ENCODE assay signal across 26 mouse cellular contexts in genomic region chr12:75924852-75925251, GRCm38 (mm10).
"Had no signal": no experiment of that assay in that cellular context is flagged by ENCODE, and none has a peak within 500 bp of the region (broad histone marks: within the 10 kb centered on the region; RNA-seq: fewer than 3 reads in every experiment).

No protein-coding gene starts in this region.

- H3K9ac ChIP-seq: embryonic facial prominence, embryonic 12.5 days; embryonic facial prominence, embryonic 13.5 days; embryonic facial prominence, embryonic 15.5 days; forebrain, embryonic 12.5 days; forebrain, embryonic 13.5 days; forebrain, embryonic 15.5 days; forebrain, postnatal 0 days had no signal

- H3K27me3 ChIP-seq: embryonic facial prominence, embryonic 12.5 days; embryonic facial prominence, embryonic 13.5 days; embryonic facial prominence, embryonic 15.5 days; forebrain, embryonic 12.5 days; forebrain, embryonic 13.5 days; forebrain, embryonic 15.5 days had no signal

- H3K4me2 ChIP-seq: embryonic facial prominence, embryonic 12.5 days; embryonic facial prominence, embryonic 13.5 days; embryonic facial prominence, embryonic 15.5 days; forebrain, embryonic 12.5 days; forebrain, embryonic 13.5 days; forebrain, embryonic 15.5 days had no signal

- H3K4me1 ChIP-seq: embryonic facial prominence, embryonic 10.5 days; embryonic facial prominence, embryonic 12.5 days; embryonic facial prominence, embryonic 13.5 days; embryonic facial prominence, embryonic 15.5 days; forebrain, embryonic 12.5 days; forebrain, embryonic 13.5 days; forebrain, embryonic 15.5 days had no signal

- H3K9me3 ChIP-seq: embryonic facial prominence, embryonic 10.5 days; embryonic facial prominence, embryonic 12.5 days; embryonic facial prominence, embryonic 13.5 days; embryonic facial prominence, embryonic 15.5 days; forebrain, embryonic 10.5 days; forebrain, embryonic 12.5 days; forebrain, embryonic 13.5 days; forebrain, embryonic 15.5 days; heart, embryonic 10.5 days had no signal

- H3K27ac ChIP-seq: embryonic facial prominence, embryonic 10.5 days; embryonic facial prominence, embryonic 12.5 days; embryonic facial prominence, embryonic 13.5 days; embryonic facial prominence, embryonic 15.5 days; forebrain, embryonic 10.5 days; forebrain, embryonic 12.5 days; forebrain, embryonic 13.5 days; forebrain, embryonic 15.5 days; gastrocnemius, adult 2 months; heart, adult 2 months; heart, embryonic 10.5 days had no signal

- DNase-seq: cerebellum, adult 8-10 months; cerebellum, adult 9-10 months; cerebellum, adult 9-11 months; cerebellum, postnatal 10 days; cerebellum, postnatal 14 days; cerebellum, postnatal 25 days; cerebellum, postnatal 36 days; embryo, embryonic 11 days; forebrain, postnatal 0 days; gastrocnemius, adult 2 months; gastrocnemius, postnatal 10 days; gastrocnemius, postnatal 14 days; gastrocnemius, postnatal 25 days; gastrocnemius, postnatal 36 days; heart, adult 18-20 months; heart, adult 2 months had no signal

- H3K4me3 ChIP-seq: embryonic facial prominence, embryonic 10.5 days; embryonic facial prominence, embryonic 12.5 days; embryonic facial prominence, embryonic 13.5 days; embryonic facial prominence, embryonic 15.5 days; erythroblast, embryonic 14.5 days; forebrain, embryonic 10.5 days; forebrain, embryonic 12.5 days; forebrain, embryonic 13.5 days; forebrain, embryonic 15.5 days; gastrocnemius, adult 2 months; heart, adult 2 months; heart, embryonic 10.5 days had no signal
